Mouse (Mus musculus) liver (tissue): ENCODE measurements around the gene S100a5.

Experiments
- DNase-seq: peaks from one replicate; pipeline ENCODE4 v3.0.0-alpha.2; 2020; ENCODE audit warnings: mixed read lengths

S100a5 gene

GRCm38 (mm10) chr3:90627366-90627765 is 19.0 kb downstream of the S100a5 start:
- no peak for DNase-seq

- DNase-seq, result no peak
Observed at GRCm38 (mm10) chr3:90627807-90628206, 19.5 kb downstream of the S100a5 start.

DNA sequence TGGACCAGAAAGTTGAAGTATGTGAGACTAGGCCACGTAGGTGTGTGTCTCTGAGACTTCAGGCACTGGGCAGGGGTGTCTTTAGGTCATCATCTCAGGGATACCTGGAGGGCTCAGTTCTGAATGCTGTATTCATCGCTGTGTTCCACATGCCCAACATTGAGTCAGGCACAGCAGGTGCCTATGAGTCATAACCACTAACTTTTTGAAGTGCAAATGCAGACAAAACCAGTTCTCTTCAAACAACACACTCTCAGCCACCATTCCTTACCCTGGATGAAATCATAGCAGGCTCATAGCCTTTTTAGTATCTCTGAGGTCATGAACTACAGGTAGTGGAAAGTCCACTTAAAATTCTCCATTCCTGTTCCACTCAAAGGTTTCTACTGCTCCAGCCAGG is 21.0 kb downstream of the S100a5 start:
- DNase-seq, result no peak

- no peak for DNase-seq
Observed at GRCm38 (mm10) chr3:90631984-90632383, 23.7 kb downstream of the S100a5 start.

DNA sequence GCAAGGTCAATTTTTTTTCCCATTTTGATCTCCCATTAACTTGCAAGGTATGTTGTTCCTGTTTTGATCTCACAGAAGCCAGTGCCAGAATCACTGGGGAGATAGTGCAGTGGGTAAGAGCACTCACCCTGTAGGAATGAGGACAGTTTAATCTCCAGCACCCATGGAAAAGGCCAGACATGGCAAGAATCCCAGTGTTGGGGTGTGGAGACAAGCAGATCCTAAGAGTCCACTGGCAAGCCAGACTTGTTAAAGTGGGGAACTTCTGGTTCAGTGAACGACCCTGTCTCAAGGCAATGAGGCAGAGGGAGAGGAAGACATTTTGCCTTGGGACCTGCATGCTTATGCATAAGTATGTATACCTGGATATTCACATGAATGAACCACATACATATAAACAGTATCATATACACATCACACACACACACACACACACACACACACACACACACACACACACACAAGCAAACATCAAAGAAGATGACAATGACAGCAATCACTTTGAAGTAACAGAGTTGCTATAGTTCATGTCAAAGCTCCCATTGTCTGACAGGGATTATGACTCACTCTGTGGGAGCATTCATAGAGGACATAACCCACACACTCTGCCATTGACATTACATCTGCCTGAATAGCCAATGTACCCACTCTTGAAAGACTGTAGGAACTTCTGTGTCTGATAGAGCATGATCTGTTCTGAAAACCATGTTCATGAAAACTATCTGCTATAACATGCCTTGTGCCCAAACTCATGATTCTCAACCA is 30.4 kb downstream of the S100a5 start:
- no peak for DNase-seq

DNA sequence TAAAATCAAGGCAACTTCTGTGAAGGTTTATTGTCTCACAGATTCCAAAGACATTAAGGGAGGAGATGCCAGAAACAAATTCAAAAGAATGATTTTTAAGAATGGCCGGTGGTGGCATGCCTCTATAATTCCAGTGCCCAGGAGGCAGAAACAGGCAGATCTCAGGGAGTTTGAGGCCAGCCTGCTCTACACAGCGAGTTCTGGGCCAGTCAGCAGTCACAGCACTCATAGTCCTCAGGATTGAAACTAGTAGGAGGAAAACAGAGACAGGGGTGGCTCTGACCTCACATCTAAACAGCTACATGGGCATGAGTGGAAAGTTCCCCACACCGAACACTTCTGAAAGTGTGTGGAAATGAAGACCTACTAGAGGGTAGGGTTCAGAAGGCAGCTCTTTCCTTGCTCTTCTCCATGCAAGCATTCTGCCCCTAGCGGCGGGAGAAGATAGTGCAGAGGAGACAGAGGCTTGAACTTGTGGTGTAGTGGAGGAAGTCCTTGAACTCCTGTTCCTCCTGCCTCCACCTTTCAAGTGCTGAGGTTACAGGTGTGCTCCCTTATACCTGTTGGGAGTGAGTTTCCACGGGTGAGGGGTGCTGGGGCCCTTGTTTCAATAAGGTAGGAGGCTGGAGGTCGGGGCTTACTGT is 31.3 kb downstream of the S100a5 start:
- peak; percentile 56 for DNase-seq

DNA sequence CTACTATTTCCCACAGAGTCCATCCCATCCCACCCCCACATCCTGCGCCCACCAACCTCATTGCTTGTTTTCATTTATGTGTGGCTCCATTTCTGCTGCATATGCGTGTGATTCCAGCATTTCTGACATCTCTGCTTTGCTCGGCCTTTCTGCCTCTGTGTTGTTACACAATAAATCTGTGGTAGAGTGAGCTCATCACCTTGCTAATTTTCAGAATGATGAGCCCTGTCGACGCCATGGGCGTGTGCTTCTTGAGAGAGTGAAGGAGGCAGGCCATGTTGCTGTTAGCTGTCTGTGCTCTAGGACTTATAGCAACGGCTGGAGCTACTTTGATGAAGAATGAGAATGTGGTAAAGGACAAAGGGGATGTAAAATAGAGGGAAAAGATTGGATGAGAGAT is 32.7 kb downstream of the S100a5 start:
- DNase-seq, result no peak

GRCm38 (mm10) chr3:90644220-90644619 is 35.9 kb downstream of the S100a5 start:
- DNase-seq, result peak; percentile 46

- DNase-seq, result no peak
Observed at GRCm38 (mm10) chr3:90647291-90647690, 39.0 kb downstream of the S100a5 start.

DNA sequence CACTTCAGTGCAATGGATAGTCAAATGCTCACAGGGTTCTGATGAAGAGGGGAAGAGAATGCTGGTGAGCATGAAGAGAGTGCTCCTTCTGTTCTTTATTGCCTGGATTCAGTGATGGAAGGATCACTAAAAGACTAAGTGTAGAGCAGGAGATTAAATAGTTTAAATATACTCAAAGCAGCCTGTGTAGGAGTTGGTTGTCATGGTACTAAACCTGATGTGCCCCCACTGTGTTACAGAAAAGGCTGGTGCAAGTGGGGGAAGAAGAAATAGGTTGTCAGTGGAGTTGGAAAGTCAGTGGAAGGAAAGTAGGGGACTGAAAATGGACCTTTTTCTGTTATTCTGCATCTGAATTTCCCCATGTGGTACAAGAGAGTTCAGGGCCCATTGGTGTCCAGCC is 40.7 kb downstream of the S100a5 start:
- no peak for DNase-seq

DNA sequence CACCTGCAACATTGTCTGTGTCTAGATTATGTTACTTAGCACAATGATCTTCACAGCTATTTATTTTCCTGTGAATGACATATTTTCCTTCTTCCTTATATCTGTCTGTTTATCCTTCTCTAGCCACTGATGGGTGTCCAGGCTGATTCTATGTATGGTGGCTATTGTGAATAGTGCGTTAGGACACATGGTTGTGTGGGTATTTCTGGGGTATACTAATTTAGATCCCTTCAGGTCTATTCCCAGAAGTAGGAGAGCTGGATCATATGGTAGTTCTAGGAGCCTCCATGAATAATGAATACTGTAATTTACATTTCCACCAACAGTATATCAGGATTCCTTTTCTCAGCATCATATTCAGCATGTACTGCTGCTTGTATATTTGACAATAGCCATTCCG is 41.5 kb downstream of the S100a5 start:
- DNase-seq, result no peak

GRCm38 (mm10) chr3:90652878-90653508 is 44.7 kb downstream of the S100a5 start:
- peak; percentile 58 for DNase-seq

- DNase-seq, result no peak
Observed at GRCm38 (mm10) chr3:90653717-90654116, 45.4 kb downstream of the S100a5 start, which contains the start of gene S100a7a. TSS of gene S100a7a (plus strand) at chr3:90654017.

GRCm38 (mm10) chr3:90657405-90657804 is 49.1 kb downstream of the S100a5 start:
- DNase-seq, result no peak

DNA sequence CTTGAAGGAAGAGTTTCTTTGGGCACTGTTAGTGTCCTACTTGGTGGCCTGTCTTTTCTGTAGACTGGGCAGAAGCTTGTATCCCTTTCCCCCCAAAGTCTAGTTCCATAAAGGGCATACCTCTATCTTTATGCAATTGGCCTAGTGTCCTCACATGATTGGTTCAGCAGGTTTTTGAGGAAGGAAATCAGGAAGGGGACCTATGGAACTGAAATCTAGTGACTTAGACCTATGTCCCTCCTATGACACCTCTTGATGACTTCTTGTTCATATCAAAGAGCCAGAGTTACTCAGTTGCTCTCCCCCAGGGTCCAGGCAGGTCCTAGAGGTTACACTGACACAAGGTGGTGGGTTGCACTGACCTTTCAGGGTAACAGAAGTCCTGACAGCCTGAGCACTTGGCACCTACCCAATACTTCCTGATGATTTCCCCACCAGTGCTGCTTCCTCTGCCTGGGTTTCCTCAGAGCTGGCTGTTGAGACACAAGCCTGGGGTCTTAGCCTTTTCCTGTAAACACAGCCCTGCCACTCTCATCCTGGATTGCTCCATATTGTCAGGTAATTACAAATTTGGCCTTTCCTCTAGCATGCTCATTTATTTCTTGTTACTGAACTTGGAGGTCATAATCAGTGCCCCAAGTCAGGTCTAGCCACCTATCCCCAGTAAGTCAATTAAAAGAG is 51.2 kb downstream of the S100a5 start:
- DNase-seq, result no peak
